ENCODE assay signal across 7 mouse cellular contexts in the genomic region with DNA sequence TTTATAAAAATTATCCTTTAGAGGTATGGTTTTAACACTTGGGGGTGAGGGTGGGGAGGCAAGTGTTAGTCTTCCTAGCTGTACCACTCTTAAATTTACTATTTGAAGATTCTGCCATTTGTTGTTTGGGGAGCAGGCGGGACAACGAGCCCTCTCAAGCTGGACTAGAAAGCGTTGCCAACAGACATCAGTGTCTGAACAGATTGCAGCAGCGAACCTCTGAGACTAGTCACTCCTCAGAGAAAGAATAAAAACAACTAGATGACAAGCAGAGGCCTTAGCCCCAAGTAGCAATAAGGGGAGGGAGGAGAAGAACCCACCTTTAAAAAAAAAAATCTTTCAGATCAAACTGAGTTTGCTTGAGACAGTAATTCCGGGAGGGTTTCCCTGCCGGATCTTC. TPM values are rescaled to one million over a fixed set of nuclear protein-coding genes. Genes with fewer than 3 reads are reported as not detected.
DNase-seq lines count a peak whose midpoint lies in the region; ATAC-seq and TF ChIP-seq lines count a peak whose summit lies in the region.

No protein-coding gene starts in this region.

- no peak overlapping the region for H3K27ac ChIP-seq in lung, embryonic 14.5 days (ENCODE audit: low read depth)
- H3K27ac ChIP-seq in embryonic facial prominence, embryonic 14.5 days (replicated peaks; ENCODE audit: low read depth, low read length), result no peak overlapping the region
- no peak overlapping the region for H3K27ac ChIP-seq in hindbrain, embryonic 12.5 days

- no peaks in the 10 kb centered on the region for H3K27me3 ChIP-seq in lung, embryonic 14.5 days (ENCODE audit: insufficient read depth, low read length)
- no peaks in the 10 kb centered on the region for H3K27me3 ChIP-seq in embryonic facial prominence, embryonic 14.5 days (replicated peaks; ENCODE audit: control insufficient read depth, insufficient read depth, low read length)
- H3K27me3 ChIP-seq in hindbrain, embryonic 12.5 days, result no peaks in the 10 kb centered on the region
- H3K27me3 ChIP-seq in myocyte (ENCODE audit: control insufficient read depth, insufficient read depth, insufficient read length), result no peaks in the 10 kb centered on the region

- no peaks in the 10 kb centered on the region for H3K36me3 ChIP-seq in lung, embryonic 14.5 days (ENCODE audit: insufficient read depth)
- H3K36me3 ChIP-seq in embryonic facial prominence, embryonic 14.5 days (ENCODE audit: control insufficient read depth, insufficient read depth, low read length), result no peaks in the 10 kb centered on the region
- H3K36me3 ChIP-seq in hindbrain, embryonic 12.5 days, result no peaks in the 10 kb centered on the region
- H3K36me3 ChIP-seq in myocyte (ENCODE audit: control insufficient read depth, insufficient read depth), result no peaks in the 10 kb centered on the region

- no peaks in the 10 kb centered on the region for H3K9me3 ChIP-seq in lung, embryonic 14.5 days (ENCODE audit: low read depth, low read length)
- no peaks in the 10 kb centered on the region for H3K9me3 ChIP-seq in embryonic facial prominence, embryonic 14.5 days (ENCODE audit: control insufficient read depth, low read length)
- no peaks in the 10 kb centered on the region for H3K9me3 ChIP-seq in hindbrain, embryonic 12.5 days (replicated peaks)

- no peaks in the 10 kb centered on the region for H3K79me2 ChIP-seq in myocyte (ENCODE audit: control insufficient read depth, insufficient read depth)

- no peaks in the 10 kb centered on the region for H3K4me1 ChIP-seq in lung, embryonic 14.5 days (ENCODE audit: insufficient read depth)
- peaks cover 8% of the 10 kb centered on the region; the same call in 1 of the 2 replicates for H3K4me1 ChIP-seq in embryonic facial prominence, embryonic 14.5 days (ENCODE audit: control insufficient read depth, insufficient read depth, low read length)
- no peaks in the 10 kb centered on the region for H3K4me1 ChIP-seq in hindbrain, embryonic 12.5 days

- H3K4me3 ChIP-seq in lung, embryonic 14.5 days (ENCODE audit: low read depth, low read length), result peak overlapping the region; percentile 33
- peak overlapping the region; percentile 33 for H3K4me3 ChIP-seq in embryonic facial prominence, embryonic 14.5 days (ENCODE audit: low read depth, low read length)
- no peak overlapping the region for H3K4me3 ChIP-seq in hindbrain, embryonic 12.5 days
- H3K4me3 ChIP-seq in myocyte, result peak overlapping the region; percentile 4

- H3K9ac ChIP-seq in lung, embryonic 14.5 days, result peak overlapping the region; percentile 35
- no peak overlapping the region for H3K9ac ChIP-seq in embryonic facial prominence, embryonic 14.5 days (ENCODE audit: low read depth, low read length)
- H3K9ac ChIP-seq in hindbrain, embryonic 12.5 days, result no peak overlapping the region

- WGBS in lung, embryonic 14.5 days, result 35% methylated on average over 6 of the region's 6 CpGs
- WGBS in embryonic facial prominence, embryonic 14.5 days, result 51% methylated on average over 6 of the region's 6 CpGs
- WGBS in hindbrain, embryonic 12.5 days, result 71% methylated on average over 6 of the region's 6 CpGs

- H3K4me2 ChIP-seq in lung, embryonic 14.5 days, result peak overlapping the region; percentile 59
- H3K4me2 ChIP-seq in embryonic facial prominence, embryonic 14.5 days (ENCODE audit: low read depth, low read length), result peak overlapping the region; percentile 52
- peak overlapping the region; percentile 42 for H3K4me2 ChIP-seq in hindbrain, embryonic 12.5 days (replicated peaks)
- peak overlapping the region; percentile 55 for H3K4me2 ChIP-seq in myocyte (ENCODE audit: low read depth)

- TF ChIP-seq POLR2A in myocyte (IDR thresholded peaks at IDR 0.05; ENCODE audit: insufficient read length, low read depth), result no peak

- H3ac ChIP-seq in myocyte (ENCODE audit: control insufficient read depth, insufficient read length), result no peak overlapping the region

- TF ChIP-seq CTCF in lung, embryonic 14.5 days (IDR thresholded peaks at IDR 0.05; ENCODE audit: low read depth), result no peak

- DNase-seq in lung, embryonic 14.5 days, result no peak
- no peak for DNase-seq in lung, postnatal 14 days
- DNase-seq in embryonic facial prominence, embryonic 14.5 days (ENCODE audit: low spot score), result no peak
- DNase-seq in urinary bladder, adult 18-20 months (ENCODE audit: low spot score in 2 of 2), result no peak
- DNase-seq in cerebellum, postnatal 36 days, result no peak

- ATAC-seq in lung, embryonic 14.5 days (ENCODE audit: insufficient read depth), result no peak
- no peak for ATAC-seq in embryonic facial prominence, embryonic 14.5 days (ENCODE audit: low read depth)
- ATAC-seq in hindbrain, embryonic 12.5 days (ENCODE audit: low FRiP score), result no peak

TF ChIP-seq in myocyte, 11 proteins besides CTCF, POLR2A, EP300 and RAD21:
- no peak for TF ChIP-seq POLR2AphosphoS2 (IDR thresholded peaks at IDR 0.05; ENCODE audit: insufficient read length, low read depth)
- TF ChIP-seq REST (IDR thresholded peaks at IDR 0.05; ENCODE audit: insufficient read depth, insufficient read length), result no peak

RNA-seq across cellular contexts. Expression of a gene that starts 0.8 kb away (rescaled TPM):
- polyA plus RNA-seq in lung, embryonic 14.5 days (2014; fragmentation: Nextera tagmentation; extraction: Ambion mirVana), result 14.2 and 15.2 TPM in 2 replicates
- 11.8 and 14.0 TPM in 2 replicates for polyA plus RNA-seq in embryonic facial prominence, embryonic 14.5 days (2014; fragmentation: Nextera tagmentation; extraction: Ambion mirVana)
- 6.1 and 6.8 TPM in 2 replicates for polyA plus RNA-seq in hindbrain, embryonic 12.5 days (2016; fragmentation: Nextera tagmentation; extraction: Ambion mirVana)
- 1.8 TPM for polyA plus RNA-seq in myocyte (2012; fragmentation: generic; extraction: Trizol)

RNA-seq across cellular contexts. Expression of a gene that starts 43.0 kb away (rescaled TPM):
- 39.2 and 42.8 TPM in 2 replicates for polyA plus RNA-seq in lung, embryonic 14.5 days (2014; fragmentation: Nextera tagmentation; extraction: Ambion mirVana)
- polyA plus RNA-seq in embryonic facial prominence, embryonic 14.5 days (2014; fragmentation: Nextera tagmentation; extraction: Ambion mirVana), result 26.0 and 29.7 TPM in 2 replicates
- 30.5 and 36.2 TPM in 2 replicates for polyA plus RNA-seq in hindbrain, embryonic 12.5 days (2016; fragmentation: Nextera tagmentation; extraction: Ambion mirVana)
- 14.2 TPM for polyA plus RNA-seq in myocyte (2012; fragmentation: generic; extraction: Trizol)
